Mouse (Mus musculus): ENCODE measurements around the gene Ttc21a. TPM values are rescaled to one million over a fixed set of nuclear protein-coding genes. Genes with fewer than 3 reads are reported as not detected.

The Ttc21a gene
- polyA plus RNA-seq, 1 experiment from 2014 or later, result 0.36 TPM

- no peak overlapping the region for H3K27ac ChIP-seq (replicated peaks)
- 31% methylated on average over 5 of the region's 5 CpGs for WGBS
- ATAC-seq (ENCODE audit: low read depth), result no peak
- no peak overlapping the region for H3K4me2 ChIP-seq
- no peaks in the 10 kb centered on the region for H3K9me3 ChIP-seq
- H3K4me3 ChIP-seq, result no peak overlapping the region
- no peak overlapping the region for H3K9ac ChIP-seq
- no peaks in the 10 kb centered on the region for H3K4me1 ChIP-seq (replicated peaks)
- H3K27me3 ChIP-seq, result peaks cover 9% of the 10 kb centered on the region
- H3K36me3 ChIP-seq, result no peaks in the 10 kb centered on the region
These were observed 53.9 kb downstream of the Ttc21a start for GRCm38 (mm10) chr9:119991310-119991709.

- Histone ChIP-seq H3K4me1 (replicated peaks) (no peaks in the 10 kb centered on the region), H3K4me3 (no peak overlapping the region), H3K27me3 (peaks cover 5% of the 10 kb centered on the region), H3K36me3 (no peaks in the 10 kb centered on the region), H3K4me2 (no peak overlapping the region), H3K27ac (replicated peaks) (no peak overlapping the region), H3K9ac (no peak overlapping the region), H3K9me3 (no peaks in the 10 kb centered on the region)
- 84% methylated on average over 10 of the region's 10 CpGs for WGBS
- ATAC-seq (ENCODE audit: low read depth), result no peak
These were observed 55.9 kb downstream of the Ttc21a start for GRCm38 (mm10) chr9:119993092-119993844.

GRCm38 (mm10) chr9:119994207-119994606 lies 56.8 kb downstream of the Ttc21a start:
- ATAC-seq (ENCODE audit: low read depth), result no peak
- WGBS, result 75% methylated on average over 7 of the region's 7 CpGs
- no peak overlapping the region for H3K4me2 ChIP-seq

GRCm38 (mm10) chr9:119996080-119996479 lies 58.7 kb downstream of the Ttc21a start:
- H3K4me2 ChIP-seq, result no peak overlapping the region
- H3K4me3 ChIP-seq, result no peak overlapping the region
- H3K27me3 ChIP-seq, result peaks cover 15% of the 10 kb centered on the region
- H3K27ac ChIP-seq (replicated peaks), result no peak overlapping the region
- WGBS, result 92% methylated on average over 4 of the region's 4 CpGs
- no peak overlapping the region for H3K9ac ChIP-seq
- H3K36me3 ChIP-seq, result no peaks in the 10 kb centered on the region
- H3K4me1 ChIP-seq (replicated peaks), result no peaks in the 10 kb centered on the region
- ATAC-seq (ENCODE audit: low read depth), result no peak
- no peaks in the 10 kb centered on the region for H3K9me3 ChIP-seq

More at GRCm38 (mm10) chr9:119994207-119994606, 56.8 kb downstream of the Ttc21a start:
- Histone ChIP-seq H3K27ac (replicated peaks) (no peak overlapping the region), H3K9me3 (no peaks in the 10 kb centered on the region), H3K27me3 (peaks cover 5% of the 10 kb centered on the region), H3K4me3 (no peak overlapping the region), H3K9ac (no peak overlapping the region), H3K36me3 (no peaks in the 10 kb centered on the region), H3K4me1 (replicated peaks) (no peaks in the 10 kb centered on the region)

GRCm38 (mm10) chr9:119998776-119999175 lies 61.4 kb downstream of the Ttc21a start:
- H3K4me2 ChIP-seq, result no peak overlapping the region
- no peak overlapping the region for H3K4me3 ChIP-seq
- H3K27ac ChIP-seq (replicated peaks), result no peak overlapping the region
- WGBS, result 82% methylated on average over 1 of the region's 1 CpGs
- no peak overlapping the region for H3K9ac ChIP-seq
- peaks cover 13% of the 10 kb centered on the region for H3K27me3 ChIP-seq
- H3K4me1 ChIP-seq (replicated peaks), result peaks cover 10% of the 10 kb centered on the region; the same call in 1 of the 2 replicates
- no peaks in the 10 kb centered on the region for H3K36me3 ChIP-seq
- no peaks in the 10 kb centered on the region for H3K9me3 ChIP-seq
- no peak for ATAC-seq (ENCODE audit: low read depth)

- H3K4me3 ChIP-seq, result no peak overlapping the region
- H3K4me1 ChIP-seq (replicated peaks), result peaks cover 10% of the 10 kb centered on the region; the same call in 1 of the 2 replicates
- H3K36me3 ChIP-seq, result no peaks in the 10 kb centered on the region
- no peak overlapping the region for H3K27ac ChIP-seq (replicated peaks)
- 83% methylated on average over 6 of the region's 6 CpGs for WGBS
- peaks cover 13% of the 10 kb centered on the region for H3K27me3 ChIP-seq
- ATAC-seq (ENCODE audit: low read depth), result no peak
- no peaks in the 10 kb centered on the region for H3K9me3 ChIP-seq
- H3K9ac ChIP-seq, result no peak overlapping the region
- H3K4me2 ChIP-seq, result no peak overlapping the region
These were observed 62.2 kb downstream of the Ttc21a start for GRCm38 (mm10) chr9:119999636-120000035.

- Histone ChIP-seq H3K27me3 (peaks cover 13% of the 10 kb centered on the region), H3K27ac (replicated peaks) (no peak overlapping the region), H3K36me3 (no peaks in the 10 kb centered on the region), H3K9ac (no peak overlapping the region), H3K9me3 (no peaks in the 10 kb centered on the region), H3K4me2 (no peak overlapping the region), H3K4me3 (no peak overlapping the region), H3K4me1 (replicated peaks) (peaks cover 10% of the 10 kb centered on the region; the same call in 1 of the 2 replicates)
- WGBS, result 80% methylated on average over 5 of the region's 5 CpGs
- no peak for ATAC-seq (ENCODE audit: low read depth)
These were observed 63.4 kb downstream of the Ttc21a start for GRCm38 (mm10) chr9:120000761-120001160.

- H3K9me3 ChIP-seq, result no peaks in the 10 kb centered on the region
- peaks cover 13% of the 10 kb centered on the region for H3K27me3 ChIP-seq
- H3K4me3 ChIP-seq, result peak overlapping the region; percentile 29
- H3K4me2 ChIP-seq, result peak overlapping the region; percentile 56
- no peak overlapping the region for H3K27ac ChIP-seq (replicated peaks)
- H3K9ac ChIP-seq, result peak overlapping the region; percentile 61
- peaks cover 10% of the 10 kb centered on the region; the same call in 1 of the 2 replicates for H3K4me1 ChIP-seq (replicated peaks)
- peak; percentile 65; the same call in 1 of the 2 replicates for ATAC-seq (ENCODE audit: low read depth)
- no peaks in the 10 kb centered on the region for H3K36me3 ChIP-seq
- WGBS, result 10% methylated on average over 31 of the region's 31 CpGs
These were observed 64.7 kb downstream of the Ttc21a start for GRCm38 (mm10) chr9:120001945-120002725.

GRCm38 (mm10) chr9:120002893-120003292 lies 65.5 kb downstream of the Ttc21a start:
- H3K4me3 ChIP-seq, result no peak overlapping the region
- H3K4me1 ChIP-seq (replicated peaks), result peaks cover 10% of the 10 kb centered on the region; the same call in 1 of the 2 replicates
- no peak overlapping the region for H3K27ac ChIP-seq (replicated peaks)
- peaks cover 13% of the 10 kb centered on the region for H3K27me3 ChIP-seq
- H3K36me3 ChIP-seq, result no peaks in the 10 kb centered on the region
- H3K9ac ChIP-seq, result no peak overlapping the region
- WGBS, result 77% methylated on average over 5 of the region's 5 CpGs
- H3K9me3 ChIP-seq, result no peaks in the 10 kb centered on the region
- no peak for ATAC-seq (ENCODE audit: low read depth)
- H3K4me2 ChIP-seq, result no peak overlapping the region

GRCm38 (mm10) chr9:120005936-120006335 lies 68.5 kb downstream of the Ttc21a start:
- no peak for ATAC-seq (ENCODE audit: low read depth)
- Histone ChIP-seq H3K4me1 (replicated peaks) (peaks cover 16% of the 10 kb centered on the region; the same call in 1 of the 2 replicates), H3K9ac (no peak overlapping the region), H3K4me3 (no peak overlapping the region), H3K36me3 (no peaks in the 10 kb centered on the region), H3K9me3 (no peaks in the 10 kb centered on the region), H3K4me2 (no peak overlapping the region), H3K27ac (replicated peaks) (no peak overlapping the region), H3K27me3 (peaks cover 4% of the 10 kb centered on the region)
- 75% methylated on average over 3 of the region's 3 CpGs for WGBS

- H3K27ac ChIP-seq (replicated peaks), result no peak overlapping the region
- WGBS, result 87% methylated on average over 1 of the region's 1 CpGs
- ATAC-seq (ENCODE audit: low read depth), result no peak
- no peak overlapping the region for H3K4me3 ChIP-seq
- no peaks in the 10 kb centered on the region for H3K36me3 ChIP-seq
- H3K27me3 ChIP-seq, result peaks cover 7% of the 10 kb centered on the region
- peaks cover 12% of the 10 kb centered on the region; the same call in 1 of the 2 replicates for H3K4me1 ChIP-seq (replicated peaks)
- no peaks in the 10 kb centered on the region for H3K9me3 ChIP-seq
- H3K4me2 ChIP-seq, result no peak overlapping the region
- no peak overlapping the region for H3K9ac ChIP-seq
These were observed 70.4 kb downstream of the Ttc21a start for GRCm38 (mm10) chr9:120007833-120008232.

- Histone ChIP-seq H3K27me3 (peaks cover 15% of the 10 kb centered on the region), H3K4me1 (replicated peaks) (peaks cover 12% of the 10 kb centered on the region; the same call in 1 of the 2 replicates), H3K9ac (no peak overlapping the region), H3K9me3 (no peaks in the 10 kb centered on the region), H3K4me2 (no peak overlapping the region), H3K36me3 (no peaks in the 10 kb centered on the region), H3K27ac (replicated peaks) (no peak overlapping the region), H3K4me3 (no peak overlapping the region)
- WGBS, result 63% methylated on average over 7 of the region's 7 CpGs
- no peak for ATAC-seq (ENCODE audit: low read depth)
These were observed 71.9 kb downstream of the Ttc21a start for GRCm38 (mm10) chr9:120009226-120009841.

All from neural tube, embryonic 13.5 days (tissue).